Mouse (Mus musculus) intestine, embryonic 14.5 days (tissue): ENCODE data around the gene F8. TPM values are rescaled to one million over a fixed set of nuclear protein-coding genes. Genes with fewer than 3 reads are reported as not detected.
"Not testable (repeated sequence)": the region's sequence is repeated elsewhere in the genome, so short reads cannot be mapped to it uniquely, and the experiment has no call there.

Source experiments
- ATAC-seq: fragments of 200-750 bp; cut with Nextera tagmentation; replicated peaks from 2 replicates; pipeline ENCODE4 v1.8.0; 2017; ENCODE audit warnings: low read depth, moderate number of reproducible peaks, moderate TSS enrichment, moderate library complexity; ENCODE audit not compliant: low FRiP score, low TSS enrichment
- DNase-seq: peaks from one replicate; pipeline ENCODE4 v3.0.0-alpha.2; 2018; ENCODE audit warnings: low spot score
- H3K27ac ChIP-seq: fragments of 300-500 bp; sonication (generic); 2 replicates; pipeline ENCODE4 v1.5.1; 2014; ENCODE audit warnings: low read depth, mild to moderate bottlenecking, control low read depth
- H3K27me3 ChIP-seq: fragments of 300-500 bp; sonication (generic); replicated peaks from 2 replicates; pipeline ENCODE4 v1.6.1; 2014; ENCODE audit warnings: low read length, control low read depth; ENCODE audit not compliant: control insufficient read depth, insufficient read depth
- H3K36me3 ChIP-seq: fragments of 300-500 bp; sonication (generic); 2 replicates; pipeline ENCODE4 v1.6.1; 2014; ENCODE audit warnings: low read length, control low read depth; ENCODE audit not compliant: control insufficient read depth, insufficient read depth
- H3K4me1 ChIP-seq: fragments of 300-500 bp; sonication (generic); replicated peaks from 2 replicates; pipeline ENCODE4 v1.6.1; 2014; ENCODE audit warnings: low read length, control low read depth, mixed read lengths; ENCODE audit not compliant: control insufficient read depth, insufficient read depth
- H3K4me2 ChIP-seq: fragments of 300-500 bp; sonication (generic); 2 replicates; pipeline ENCODE4 v1.6.1; 2014; ENCODE audit warnings: low read length
- H3K4me3 ChIP-seq: fragments of 300-500 bp; sonication (generic); 2 replicates; pipeline ENCODE4 v1.5.1; 2014; ENCODE audit warnings: low read depth, low read length, control low read depth, mixed read lengths
- H3K9ac ChIP-seq: fragments of 300-500 bp; sonication (generic); 2 replicates; pipeline ENCODE4 v1.6.1; 2014; ENCODE audit warnings: mild to moderate bottlenecking, low read length
- H3K9me3 ChIP-seq: fragments of 300-500 bp; sonication (generic); 2 replicates; pipeline ENCODE4 v1.6.1; 2016; ENCODE audit warnings: low read length, control low read depth; ENCODE audit not compliant: control insufficient read depth
- WGBS: fragments of 180-500 bp; shearing (Covaris S2); extraction: QIAGEN DNeasy Blood & Tissue Kit; methylation state at CpG from one replicate; pipeline ENCODE4 v1.1.7; 2014; 5-methylcytosine and 5-hydroxymethylcytosine counted together
- polyA plus RNA-seq: library from polyadenylated mRNA; unstranded; fragments of >200 nt; fragmentation: Nextera tagmentation; extraction: Ambion mirVana; gene quantifications from 2 replicates; pipeline ENCODE4 v1.2.1, GENCODE M21; 2014

The F8 gene
- polyA plus RNA-seq, 1 experiment from 2014 or later = 1.6 TPM

- WGBS = 17% methylated on average over 36 of the region's 49 CpGs
These were observed 226.7 kb downstream of the F8 start for GRCm38 (mm10) chrX:75155576-75156243.

DNA sequence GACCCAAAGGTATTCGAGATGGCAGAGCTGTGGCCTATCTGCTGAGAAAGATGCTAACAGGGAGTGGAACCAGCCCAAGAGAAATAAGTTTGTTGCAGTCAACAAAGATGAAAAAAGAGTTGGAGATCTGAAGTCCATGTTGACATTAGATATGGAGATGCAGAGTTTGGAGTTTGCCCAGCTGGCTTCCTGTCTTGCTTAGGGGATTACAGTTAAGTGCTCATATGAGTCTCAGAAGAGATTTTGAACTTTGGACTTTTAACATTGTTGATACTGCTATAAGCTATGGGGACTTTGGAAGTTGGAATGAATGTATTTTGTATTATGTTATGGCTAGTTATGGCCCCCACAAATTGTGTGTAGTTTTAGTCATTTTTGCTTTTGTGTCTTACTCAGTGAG, 230.2 kb downstream of the F8 start:
- Histone ChIP-seq H3K4me3 (no peak overlapping the region), H3K9ac (no peak overlapping the region), H3K4me1 (no peaks in the 10 kb centered on the region), H3K27ac (no peak overlapping the region), H3K36me3 (no peaks in the 10 kb centered on the region), H3K4me2 (no peak overlapping the region), H3K9me3 (no peaks in the 10 kb centered on the region), H3K27me3 (no peaks in the 10 kb centered on the region)
- no peak for DNase-seq
- WGBS = 45% methylated on average over 1 of the region's 1 CpGs
- ATAC-seq = no peak

More at GRCm38 (mm10) chrX:75155576-75156243, 226.7 kb downstream of the F8 start:
- Histone ChIP-seq H3K27ac (no peak overlapping the region), H3K9me3 (no peaks in the 10 kb centered on the region), H3K4me3 (peak overlapping the region; percentile 29), H3K9ac (peak overlapping the region; percentile 37), H3K27me3 (no peaks in the 10 kb centered on the region), H3K4me2 (peak overlapping the region; percentile 50), H3K36me3 (no peaks in the 10 kb centered on the region), H3K4me1 (no peaks in the 10 kb centered on the region)
- DNase-seq (peak; percentile 52), ATAC-seq (peak; percentile 85)

DNA sequence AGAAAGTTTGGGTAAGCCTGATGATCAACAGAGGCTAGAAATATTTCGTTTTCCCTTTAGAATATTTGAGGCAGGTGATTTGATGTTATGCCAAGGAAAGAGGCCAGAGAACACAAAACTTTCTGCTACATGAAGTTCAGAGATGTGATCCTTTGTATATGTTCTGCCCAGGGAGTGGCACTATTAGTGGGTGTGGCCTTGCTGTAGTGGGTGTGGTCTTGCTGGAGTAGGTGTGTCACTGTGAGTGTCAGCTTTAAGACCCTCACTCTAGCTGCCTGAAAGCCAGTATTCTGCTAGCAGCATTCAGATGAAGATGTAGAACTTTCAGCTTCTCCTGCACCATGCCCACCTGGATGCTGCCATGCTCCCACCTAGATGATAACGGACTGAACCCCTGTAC, 232.1 kb downstream of the F8 start:
- Histone ChIP-seq H3K4me2 (no peak overlapping the region), H3K4me3 (no peak overlapping the region), H3K9ac (no peak overlapping the region), H3K4me1 (no peaks in the 10 kb centered on the region), H3K36me3 (no peaks in the 10 kb centered on the region), H3K27ac (no peak overlapping the region), H3K27me3 (no peaks in the 10 kb centered on the region), H3K9me3 (no peaks in the 10 kb centered on the region)
- ATAC-seq (no peak), DNase-seq (no peak)
- 78% methylated on average over 2 of the region's 2 CpGs for WGBS

GRCm38 (mm10) chrX:75148414-75148813, 234.0 kb downstream of the F8 start:
- Histone ChIP-seq H3K27ac (no peak overlapping the region), H3K27me3 (no peaks in the 10 kb centered on the region), H3K36me3 (no peaks in the 10 kb centered on the region), H3K4me1 (no peaks in the 10 kb centered on the region), H3K9ac (no peak overlapping the region), H3K4me2 (no peak overlapping the region), H3K4me3 (no peak overlapping the region), H3K9me3 (no peaks in the 10 kb centered on the region)
- 46% methylated on average over 4 of the region's 4 CpGs for WGBS
- ATAC-seq (no peak), DNase-seq (no peak)

- not testable (repeated sequence) for H3K9me3 ChIP-seq, H3K4me1 ChIP-seq, H3K36me3 ChIP-seq, H3K9ac ChIP-seq, H3K27ac ChIP-seq, H3K27me3 ChIP-seq
- peak overlapping the region; percentile 43 for H3K4me2 ChIP-seq
- DNase-seq = peak; percentile 55
- 16% methylated on average over 12 of the region's 42 CpGs for WGBS
- H3K4me3 ChIP-seq = peak overlapping the region; percentile 18; the same call in 1 of the 2 replicates
- ATAC-seq = 0 out of 2 replicates have a peak, but pooled peaks have one; percentile 43
These were observed 239.3 kb downstream of the F8 start for GRCm38 (mm10) chrX:75143124-75143555.

- H3K27ac ChIP-seq = no peak overlapping the region
- ATAC-seq (no peak), DNase-seq (no peak)
- no peak overlapping the region for H3K4me3 ChIP-seq
- no peak overlapping the region for H3K4me2 ChIP-seq
- H3K9me3 ChIP-seq = no peaks in the 10 kb centered on the region
- H3K36me3 ChIP-seq = no peaks in the 10 kb centered on the region
- H3K9ac ChIP-seq = no peak overlapping the region
- no peaks in the 10 kb centered on the region for H3K27me3 ChIP-seq
- 88% methylated on average over 2 of the region's 2 CpGs for WGBS
- H3K4me1 ChIP-seq = no peaks in the 10 kb centered on the region
These were observed 244.2 kb downstream of the F8 start for GRCm38 (mm10) chrX:75138182-75138581.

DNA sequence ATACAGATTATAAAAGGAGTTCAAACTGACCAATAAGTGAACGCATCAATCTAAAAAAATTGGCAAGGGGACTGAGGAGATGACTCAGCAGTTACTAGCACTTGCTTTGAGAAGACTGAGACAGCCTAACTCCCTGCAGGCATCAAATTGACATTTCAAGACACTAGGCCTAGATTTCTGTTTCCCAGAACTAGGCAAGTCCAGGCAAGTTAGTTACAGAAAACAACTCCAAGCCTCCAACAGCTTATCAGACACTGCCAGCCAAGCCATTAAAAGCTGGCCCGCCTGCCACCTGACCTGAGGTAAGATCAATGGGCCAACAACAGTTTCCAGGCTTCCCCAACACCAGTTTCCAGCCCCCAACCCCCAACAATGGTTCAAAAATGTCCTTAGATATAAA, 244.7 kb downstream of the F8 start:
- no peaks in the 10 kb centered on the region for H3K36me3 ChIP-seq
- H3K9ac ChIP-seq = no peak overlapping the region
- H3K9me3 ChIP-seq = no peaks in the 10 kb centered on the region
- no peaks in the 10 kb centered on the region for H3K27me3 ChIP-seq
- DNase-seq (no peak), ATAC-seq (no peak)
- no peak overlapping the region for H3K4me3 ChIP-seq
- 85% methylated on average over 2 of the region's 2 CpGs for WGBS
- H3K27ac ChIP-seq = no peak overlapping the region
- no peaks in the 10 kb centered on the region for H3K4me1 ChIP-seq
- H3K4me2 ChIP-seq = no peak overlapping the region

GRCm38 (mm10) chrX:75136938-75137337, 245.5 kb downstream of the F8 start:
- H3K36me3 ChIP-seq = no peaks in the 10 kb centered on the region
- H3K9ac ChIP-seq = no peak overlapping the region
- no peak for ATAC-seq
- no peaks in the 10 kb centered on the region for H3K9me3 ChIP-seq
- no peak for DNase-seq
- no peak overlapping the region for H3K4me3 ChIP-seq
- H3K27me3 ChIP-seq = no peaks in the 10 kb centered on the region
- H3K4me2 ChIP-seq = no peak overlapping the region
- no peaks in the 10 kb centered on the region for H3K4me1 ChIP-seq
- H3K27ac ChIP-seq = no peak overlapping the region

- 13% methylated on average over 36 of the region's 36 CpGs for WGBS
- H3K4me1 ChIP-seq = no peaks in the 10 kb centered on the region
These were observed 251.8 kb downstream of the F8 start, which contains the start of gene Mpp1 for GRCm38 (mm10) chrX:75130467-75131160. Mpp1 (minus strand) TSS chrX:75131016.

More at GRCm38 (mm10) chrX:75130467-75131160, 251.8 kb downstream of the F8 start, which contains the start of gene Mpp1:
- peak within 1 kb of the TSS; percentile 52 for H3K4me2 ChIP-seq
- peak; percentile 97 for ATAC-seq
- peak within 1 kb of the TSS; percentile 50 for H3K4me3 ChIP-seq
- peak within 1 kb of the TSS; percentile 61 for H3K27ac ChIP-seq
- no peaks in the 10 kb centered on the region for H3K9me3 ChIP-seq
- no peaks in the 10 kb centered on the region for H3K36me3 ChIP-seq
- H3K27me3 ChIP-seq = no peaks in the 10 kb centered on the region
- peak; percentile 83 for DNase-seq
- peak within 1 kb of the TSS; percentile 70 for H3K9ac ChIP-seq
